Mouse (Mus musculus) limb, embryonic 13.5 days (tissue): ENCODE data around the gene Ndufa12. TPM values are rescaled to one million over a fixed set of nuclear protein-coding genes. Genes with fewer than 3 reads are reported as not detected.

Experiments used
- ATAC-seq: fragments of 200-750 bp; cut with Nextera tagmentation; 2 replicates; pipeline ENCODE4 v1.8.0; 2017; ENCODE audit warnings: low read depth, moderate number of reproducible peaks, moderate TSS enrichment; ENCODE audit not compliant: low FRiP score
- H3K27ac ChIP-seq: fragments of 300-500 bp; sonication (generic); 2 replicates; pipeline ENCODE4 v1.5.1; 2015; ENCODE audit warnings: inconsistent platforms, mild to moderate bottlenecking, moderate library complexity
- H3K27me3 ChIP-seq: fragments of 300-500 bp; sonication (generic); 2 replicates; pipeline ENCODE4 v1.6.1; 2015; ENCODE audit warnings: mild to moderate bottlenecking, inconsistent platforms
- H3K36me3 ChIP-seq: fragments of 300-500 bp; sonication (generic); 2 replicates; pipeline ENCODE4 v1.6.1; 2015; ENCODE audit warnings: inconsistent platforms, mild to moderate bottlenecking, moderate library complexity
- H3K4me1 ChIP-seq: fragments of 300-500 bp; sonication (generic); 2 replicates; pipeline ENCODE4 v1.6.1; 2015; ENCODE audit warnings: inconsistent platforms
- H3K4me2 ChIP-seq: fragments of 300-500 bp; sonication (generic); replicated peaks from 2 replicates; pipeline ENCODE4 v1.6.1; 2015; ENCODE audit warnings: inconsistent platforms, mild to moderate bottlenecking, moderate library complexity
- H3K4me3 ChIP-seq: fragments of 300-500 bp; sonication (generic); 2 replicates; pipeline ENCODE4 v1.5.1; 2015; ENCODE audit warnings: moderate library complexity, mild to moderate bottlenecking, inconsistent platforms
- H3K9ac ChIP-seq: fragments of 300-500 bp; sonication (generic); 2 replicates; pipeline ENCODE4 v1.6.1; 2015; ENCODE audit warnings: mild to moderate bottlenecking, inconsistent platforms
- H3K9me3 ChIP-seq: fragments of 300-500 bp; sonication (generic); 2 replicates; pipeline ENCODE4 v1.6.1; 2016; ENCODE audit warnings: inconsistent platforms
- WGBS: fragments of 180-500 bp; shearing (Covaris S2); methylation state at CpG from one replicate; pipeline ENCODE4 v1.1.7; 2015; 5-methylcytosine and 5-hydroxymethylcytosine counted together
- polyA plus RNA-seq: library from polyadenylated mRNA; unstranded; fragments of >200 nt; fragmentation: Nextera tagmentation; extraction: Ambion mirVana; gene quantifications from 2 replicates; pipeline ENCODE4 v1.2.1, GENCODE M21; 2015

The Ndufa12 gene
- polyA plus RNA-seq, 1 experiment from 2014 or later: 306 TPM

DNA sequence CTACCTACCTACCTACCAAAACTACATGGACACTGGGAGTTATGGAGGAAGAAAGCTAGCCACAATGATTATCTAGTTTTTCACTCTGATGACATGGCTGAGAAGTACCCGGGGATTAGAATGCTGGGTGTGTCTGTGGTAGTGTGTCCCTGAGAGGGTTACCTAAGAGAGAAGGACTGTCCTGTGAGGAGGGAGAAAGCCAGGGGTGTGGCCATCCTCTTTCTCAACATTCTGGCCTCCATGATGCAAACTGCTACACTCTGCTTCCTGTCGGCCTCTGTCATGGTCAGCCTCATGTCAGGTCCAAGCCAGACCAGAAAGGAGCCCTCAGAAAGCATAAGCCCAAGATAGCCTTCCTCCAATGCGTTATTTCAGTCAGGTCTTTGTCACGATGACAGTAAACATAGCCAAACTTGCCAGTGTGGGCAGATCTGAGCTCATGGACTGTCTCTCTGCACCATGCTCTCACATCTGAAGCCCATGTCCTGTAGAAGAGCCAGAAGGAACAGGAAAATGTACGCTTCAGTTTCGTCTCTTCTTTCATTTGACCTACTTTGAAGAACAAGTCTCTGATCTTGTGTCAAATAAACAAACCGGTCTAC lies 49.3 kb downstream of the Ndufa12 start:
- Histone ChIP-seq H3K9me3 (no peaks in the 10 kb centered on the region), H3K4me2 (no peak overlapping the region), H3K9ac (no peak overlapping the region), H3K27ac (no peak overlapping the region), H3K27me3 (no peaks in the 10 kb centered on the region), H3K36me3 (no peaks in the 10 kb centered on the region), H3K4me1 (peaks cover 8% of the 10 kb centered on the region), H3K4me3 (no peak overlapping the region)
- 80% methylated on average over 7 of the region's 7 CpGs for WGBS
- ATAC-seq: no peak

DNA sequence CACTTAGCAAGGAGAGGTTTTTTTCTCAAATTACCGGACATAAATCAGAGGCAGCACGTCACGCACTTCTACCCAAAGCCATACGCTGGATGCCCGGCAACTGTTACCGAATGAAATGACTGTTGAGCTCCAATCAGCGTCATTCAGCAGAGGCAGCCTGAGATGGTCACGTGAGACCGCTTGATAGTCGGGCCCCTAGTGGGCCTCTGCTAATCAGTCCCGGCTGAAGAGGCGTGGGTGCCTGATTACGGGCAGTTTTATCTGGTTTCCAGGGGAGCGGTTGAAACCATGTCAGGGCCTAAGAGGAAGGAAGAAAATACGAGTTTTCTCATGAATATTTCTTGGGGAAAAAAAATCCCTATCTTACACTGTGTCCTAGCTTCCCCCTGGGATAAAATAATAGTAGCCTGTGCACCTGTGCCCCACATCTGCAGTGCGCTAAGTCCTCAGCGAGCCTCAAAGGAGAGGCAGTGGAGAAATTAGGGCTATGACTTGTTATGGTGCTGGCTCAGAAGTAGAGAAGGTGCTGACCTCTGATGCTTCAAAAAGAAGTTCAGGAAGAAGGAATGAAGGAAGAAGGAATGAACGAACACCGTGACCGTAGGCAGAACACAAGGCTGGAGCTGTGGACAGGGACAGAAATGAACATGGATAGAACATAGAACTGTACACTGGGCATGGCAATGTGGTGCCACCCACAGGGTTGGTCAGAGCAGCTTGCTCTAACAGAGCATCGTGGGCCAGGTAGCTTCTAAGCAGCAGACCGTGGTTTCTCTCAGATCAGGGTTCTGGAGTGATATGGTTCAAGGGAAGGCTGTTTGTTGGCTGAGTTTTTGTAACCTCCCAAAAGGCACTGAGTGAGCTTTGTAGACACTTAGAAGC lies 51.3 kb downstream of the Ndufa12 start:
- H3K4me2 ChIP-seq: peak overlapping the region; percentile 23
- 43% methylated on average over 22 of the region's 22 CpGs for whole genome bisulfite sequencing
- no peak for ATAC-seq

GRCm38 (mm10) chr10:94253260-94253807 lies 54.8 kb downstream of the Ndufa12 start:
- Histone ChIP-seq H3K36me3 (no peaks in the 10 kb centered on the region), H3K9ac (no peak overlapping the region), H3K4me1 (peaks cover 8% of the 10 kb centered on the region), H3K4me2 (no peak overlapping the region), H3K27ac (no peak overlapping the region), H3K27me3 (no peaks in the 10 kb centered on the region), H3K4me3 (no peak overlapping the region), H3K9me3 (no peaks in the 10 kb centered on the region)
- no peak for ATAC-seq
- 73% methylated on average over 17 of the region's 17 CpGs for WGBS

More for the DNA sequence above, 51.3 kb downstream of the Ndufa12 start:
- no peak overlapping the region for H3K27ac ChIP-seq
- H3K9ac ChIP-seq: no peak overlapping the region
- no peaks in the 10 kb centered on the region for H3K36me3 ChIP-seq
- H3K9me3 ChIP-seq: no peaks in the 10 kb centered on the region
- peaks cover 8% of the 10 kb centered on the region for H3K4me1 ChIP-seq
- H3K27me3 ChIP-seq: no peaks in the 10 kb centered on the region
- no peak overlapping the region for H3K4me3 ChIP-seq

DNA sequence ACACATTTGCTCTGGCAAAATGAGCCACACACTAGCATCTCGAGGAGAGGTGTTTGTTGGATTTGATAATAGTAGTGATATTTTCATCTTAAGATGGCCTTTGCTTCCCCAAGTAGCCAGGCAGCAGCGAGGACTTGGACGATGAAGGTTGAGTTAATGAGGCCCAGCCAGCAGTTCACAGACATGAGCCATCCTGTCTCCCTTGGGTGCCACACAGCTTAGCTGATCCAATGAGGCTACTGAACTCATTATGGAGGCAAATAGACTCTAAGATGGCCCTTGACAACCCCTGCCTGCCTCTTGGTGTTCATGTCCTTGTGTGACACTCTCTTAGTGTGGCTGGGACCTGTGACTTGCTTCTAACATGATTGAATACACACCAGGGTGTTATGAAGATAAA lies 56.2 kb downstream of the Ndufa12 start:
- H3K9me3 ChIP-seq: no peaks in the 10 kb centered on the region
- no peak overlapping the region for H3K9ac ChIP-seq
- H3K4me2 ChIP-seq: no peak overlapping the region
- no peak overlapping the region for H3K27ac ChIP-seq
- no peak overlapping the region for H3K4me3 ChIP-seq
- WGBS: 72% methylated on average over 3 of the region's 3 CpGs
- H3K36me3 ChIP-seq: no peaks in the 10 kb centered on the region
- no peaks in the 10 kb centered on the region for H3K27me3 ChIP-seq
- no peak for ATAC-seq
- peaks cover 4% of the 10 kb centered on the region for H3K4me1 ChIP-seq

DNA sequence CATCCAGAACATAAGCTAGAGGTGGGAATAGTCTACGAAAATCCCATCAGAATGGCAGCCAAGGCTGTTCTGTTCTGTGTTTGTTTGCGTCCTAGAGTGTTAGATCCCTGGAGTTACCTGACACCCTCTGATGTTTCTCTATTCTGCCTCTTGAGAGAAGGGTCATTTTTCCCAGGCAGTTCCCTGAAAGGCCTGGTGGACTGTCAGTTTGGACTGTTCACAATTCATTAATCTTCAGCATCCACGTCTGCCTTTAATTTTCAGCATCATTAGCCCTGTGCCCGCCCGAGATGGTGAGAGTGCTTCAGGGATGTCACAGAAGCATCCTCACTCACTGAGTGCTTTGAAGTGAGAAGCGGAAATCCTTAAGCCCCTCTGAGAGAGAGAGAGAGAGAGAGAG lies 57.2 kb downstream of the Ndufa12 start:
- WGBS: 16% methylated on average over 6 of the region's 6 CpGs
- Histone ChIP-seq H3K9ac (no peak overlapping the region), H3K4me3 (no peak overlapping the region), H3K27me3 (no peaks in the 10 kb centered on the region), H3K27ac (no peak overlapping the region), H3K9me3 (no peaks in the 10 kb centered on the region), H3K4me1 (no peaks in the 10 kb centered on the region), H3K36me3 (no peaks in the 10 kb centered on the region), H3K4me2 (no peak overlapping the region)
- ATAC-seq: no peak

DNA sequence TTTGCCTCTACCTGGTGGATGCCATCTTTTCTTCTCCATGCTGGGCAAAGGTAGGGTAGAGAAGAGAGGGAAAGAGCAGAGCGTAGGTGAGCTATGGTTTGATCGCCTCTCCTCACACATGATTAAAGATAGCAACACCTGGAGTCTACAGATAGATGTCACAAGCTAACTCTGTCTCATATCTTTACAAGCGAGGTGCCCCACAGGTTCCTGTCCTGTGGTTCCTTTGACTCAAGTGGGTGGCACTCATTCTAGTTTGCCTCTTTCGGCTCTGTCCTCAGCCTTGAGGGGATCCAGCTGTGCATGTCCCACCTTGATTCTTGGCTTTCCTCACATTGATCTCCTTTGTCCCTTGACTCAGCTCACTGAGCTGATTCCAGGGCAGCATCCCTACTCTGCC lies 58.0 kb downstream of the Ndufa12 start:
- ATAC-seq: no peak
- 94% methylated on average over 4 of the region's 4 CpGs for WGBS
- no peaks in the 10 kb centered on the region for H3K9me3 ChIP-seq
- H3K27ac ChIP-seq: no peak overlapping the region
- no peak overlapping the region for H3K9ac ChIP-seq
- no peaks in the 10 kb centered on the region for H3K27me3 ChIP-seq
- H3K4me1 ChIP-seq: no peaks in the 10 kb centered on the region
- no peaks in the 10 kb centered on the region for H3K36me3 ChIP-seq
- H3K4me3 ChIP-seq: no peak overlapping the region
- no peak overlapping the region for H3K4me2 ChIP-seq

DNA sequence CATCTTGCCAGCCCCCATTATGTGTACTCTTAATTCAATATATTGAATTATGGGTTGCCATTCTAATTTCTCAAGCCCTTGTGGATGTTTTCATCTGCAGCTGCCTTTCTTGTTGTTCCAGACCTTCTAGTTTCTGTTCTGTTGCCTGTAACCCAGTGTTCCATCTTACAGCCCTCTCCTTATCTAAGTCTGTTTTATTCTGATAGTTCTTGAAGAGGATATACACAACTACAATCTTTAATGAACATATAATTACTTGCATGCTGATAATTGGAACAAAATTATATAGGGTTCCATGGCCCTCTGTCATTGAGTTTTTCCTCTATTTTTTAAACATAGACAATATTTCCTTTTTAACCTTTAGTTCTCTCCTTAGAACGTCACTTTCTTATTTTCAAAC lies 62.0 kb downstream of the Ndufa12 start:
- no peak overlapping the region for H3K9ac ChIP-seq
- no peak overlapping the region for H3K27ac ChIP-seq
- H3K4me1 ChIP-seq: no peaks in the 10 kb centered on the region
- WGBS: 81% methylated on average over 1 of the region's 1 CpGs
- no peaks in the 10 kb centered on the region for H3K36me3 ChIP-seq
- no peak overlapping the region for H3K4me3 ChIP-seq
- H3K4me2 ChIP-seq: no peak overlapping the region
- no peaks in the 10 kb centered on the region for H3K9me3 ChIP-seq
- no peaks in the 10 kb centered on the region for H3K27me3 ChIP-seq
- ATAC-seq: no peak

- H3K4me3 ChIP-seq: no peak overlapping the region
- no peak overlapping the region for H3K9ac ChIP-seq
- H3K27me3 ChIP-seq: no peaks in the 10 kb centered on the region
- no peak overlapping the region for H3K27ac ChIP-seq
- no peak overlapping the region for H3K4me2 ChIP-seq
- 88% methylated on average over 13 of the region's 13 CpGs for WGBS
- no peaks in the 10 kb centered on the region for H3K4me1 ChIP-seq
- H3K36me3 ChIP-seq: no peaks in the 10 kb centered on the region
- no peaks in the 10 kb centered on the region for H3K9me3 ChIP-seq
- no peak for ATAC-seq
Measured at GRCm38 (mm10) chr10:94262646-94263045, 64.1 kb downstream of the Ndufa12 start.

GRCm38 (mm10) chr10:94263211-94263610 lies 64.7 kb downstream of the Ndufa12 start:
- ATAC-seq: no peak
- Histone ChIP-seq H3K4me1 (no peaks in the 10 kb centered on the region), H3K36me3 (no peaks in the 10 kb centered on the region)

GRCm38 (mm10) chr10:94265656-94266542 lies 67.4 kb downstream of the Ndufa12 start:
- no peaks in the 10 kb centered on the region for H3K36me3 ChIP-seq
- WGBS: 76% methylated on average over 17 of the region's 17 CpGs

More at GRCm38 (mm10) chr10:94263211-94263610, 64.7 kb downstream of the Ndufa12 start:
- WGBS: 72% methylated on average over 3 of the region's 3 CpGs
- no peaks in the 10 kb centered on the region for H3K9me3 ChIP-seq
- H3K4me2 ChIP-seq: no peak overlapping the region
- no peak overlapping the region for H3K4me3 ChIP-seq
- no peaks in the 10 kb centered on the region for H3K27me3 ChIP-seq
- no peak overlapping the region for H3K9ac ChIP-seq
- no peak overlapping the region for H3K27ac ChIP-seq

More at GRCm38 (mm10) chr10:94265656-94266542, 67.4 kb downstream of the Ndufa12 start:
- no peak overlapping the region for H3K4me2 ChIP-seq
- no peaks in the 10 kb centered on the region for H3K9me3 ChIP-seq
- H3K4me3 ChIP-seq: no peak overlapping the region
- H3K27me3 ChIP-seq: 0 out of 2 replicates have a peak, but pooled peaks cover 2% of the 10 kb centered on the region
- no peak overlapping the region for H3K27ac ChIP-seq
- no peak overlapping the region for H3K9ac ChIP-seq
- H3K4me1 ChIP-seq: no peaks in the 10 kb centered on the region
- no peak for ATAC-seq
